8 mouse cellular contexts compared by ENCODE assay signal in genomic region chr2:25240723-25241437, GRCm38 (mm10). TPM values are rescaled to one million over a fixed set of nuclear protein-coding genes. Genes with fewer than 3 reads are reported as not detected.
A peak's percentile ranks its signal among the peaks of the same experiment; 100 is the strongest.
DNase-seq lines count a peak whose midpoint lies in the region; ATAC-seq and TF ChIP-seq lines count a peak whose summit lies in the region.

No protein-coding gene starts in this region.

- H3K27ac ChIP-seq in cerebellum, adult 2 months (ENCODE audit: insufficient read depth, low read length): peak overlapping the region; percentile 80; the same call in 1 of the 2 replicates
- peak overlapping the region; percentile 87 for H3K27ac ChIP-seq in hindbrain, embryonic 10.5 days
- H3K27ac ChIP-seq in lung, postnatal 0 days (ENCODE audit: low read length): peak overlapping the region; percentile 16; the same call in 1 of the 2 replicates

- peaks cover 36% of the 10 kb centered on the region for H3K4me1 ChIP-seq in cerebellum, adult 2 months (ENCODE audit: control insufficient read depth, insufficient read depth, low read length)
- H3K4me1 ChIP-seq in hindbrain, embryonic 10.5 days (replicated peaks): peaks cover 42% of the 10 kb centered on the region
- peaks cover 11% of the 10 kb centered on the region for H3K4me1 ChIP-seq in lung, postnatal 0 days (ENCODE audit: insufficient read depth, low read depth, low read length)

- TF ChIP-seq POLR2A in cerebellum, adult 2 months (IDR thresholded peaks at IDR 0.05; ENCODE audit: borderline replicate concordance, insufficient read depth, low read length): peak; percentile 44; the same call in 1 of the 2 replicates

- H3K4me2 ChIP-seq in lung, postnatal 0 days (replicated peaks; ENCODE audit: low read depth, low read length): peak overlapping the region; percentile 79

- H3K36me3 ChIP-seq in hindbrain, embryonic 10.5 days: peaks cover 20% of the 10 kb centered on the region
- H3K36me3 ChIP-seq in lung, postnatal 0 days (ENCODE audit: insufficient read depth, low read length): no peaks in the 10 kb centered on the region

- WGBS in cerebellum, adult 2 months: 1% methylated on average over 29 of the region's 29 CpGs
- WGBS in hindbrain, embryonic 10.5 days: 2% methylated on average over 29 of the region's 29 CpGs
- WGBS in lung, postnatal 0 days: 2% methylated on average over 29 of the region's 29 CpGs

- no peaks in the 10 kb centered on the region for H3K27me3 ChIP-seq in cerebellum, adult 2 months (ENCODE audit: control insufficient read depth, insufficient read depth, low read length)
- H3K27me3 ChIP-seq in hindbrain, embryonic 10.5 days (ENCODE audit: insufficient read depth, poor library complexity, severe bottlenecking): peaks cover 46% of the 10 kb centered on the region
- H3K27me3 ChIP-seq in lung, postnatal 0 days (replicated peaks; ENCODE audit: insufficient read depth, low read length): peaks cover 9% of the 10 kb centered on the region; the same call in 1 of the 2 replicates

- no peaks in the 10 kb centered on the region for H3K9me3 ChIP-seq in hindbrain, embryonic 10.5 days
- H3K9me3 ChIP-seq in lung, postnatal 0 days (ENCODE audit: low read length): no peaks in the 10 kb centered on the region

- DNase-seq in WW6 (ENCODE audit: low read depth, low spot score): peak; percentile 85
- DNase-seq in cerebellum, adult 2 months: peak; percentile 71 to 81
- DNase-seq in forelimb bud, embryonic 11.5 days (ENCODE audit: low read depth, low spot score): peak; percentile 75
- DNase-seq in hindbrain, embryonic 10.5 days (ENCODE audit: low spot score): peak; percentile 75
- peak; percentile 69 for DNase-seq in layer of hippocampus, adult 9-11 months
- DNase-seq in lung, postnatal 0 days (ENCODE audit: low spot score): peak; percentile 88
- peak; percentile 56 for DNase-seq in ovary, postnatal 14 days (ENCODE audit: low spot score)
- DNase-seq in urinary bladder, postnatal 4 days (ENCODE audit: low spot score in 2 of 2): peak; percentile 61 to 69

- no peak; the same call in 1 of the 2 replicates for TF ChIP-seq EP300 in lung, postnatal 0 days (IDR thresholded peaks at IDR 0.05)

- H3K9ac ChIP-seq in lung, postnatal 0 days (replicated peaks; ENCODE audit: low read depth): no peak overlapping the region

- peak overlapping the region; percentile 77 for H3K4me3 ChIP-seq in cerebellum, adult 2 months (replicated peaks; ENCODE audit: insufficient read depth, low read depth, low read length)
- peak overlapping the region; percentile 73 for H3K4me3 ChIP-seq in hindbrain, embryonic 10.5 days
- H3K4me3 ChIP-seq in lung, postnatal 0 days (ENCODE audit: low read depth, low read length): peak overlapping the region; percentile 44

- TF ChIP-seq CTCF in cerebellum, adult 2 months (IDR thresholded peaks at IDR 0.05; ENCODE audit: borderline replicate concordance, insufficient read depth, low read depth, low read length): no peak
- TF ChIP-seq CTCF in lung, postnatal 0 days (IDR thresholded peaks at IDR 0.05): no peak; the same call in 1 of the 2 replicates

- ATAC-seq in lung, postnatal 0 days: peak; percentile 85

RNA-seq across cellular contexts. Expression of gene Rnf208, which starts 1.2 kb away (rescaled TPM):
- 423 and 427 TPM in 2 replicates for polyA plus RNA-seq in cerebellum, adult 2 months (2012; rRNA removed)
- polyA plus RNA-seq in hindbrain, embryonic 10.5 days (2016; fragmentation: Nextera tagmentation; extraction: Ambion mirVana): 25.5 and 43.5 TPM in 2 replicates
- 3.4 TPM in 2 replicates for polyA plus RNA-seq in lung, postnatal 0 days (2015; fragmentation: Nextera tagmentation; extraction: Ambion mirVana)

RNA-seq across cellular contexts. Expression of gene Cysrt1, which starts 1.4 kb away (rescaled TPM):
- polyA plus RNA-seq in cerebellum, adult 2 months (2012; rRNA removed): 0.76 and 0.80 TPM in 2 replicates
- not detected in 2 replicates for polyA plus RNA-seq in hindbrain, embryonic 10.5 days (2016; fragmentation: Nextera tagmentation; extraction: Ambion mirVana)
- 0.69 and 0.85 TPM in 2 replicates for polyA plus RNA-seq in lung, postnatal 0 days (2015; fragmentation: Nextera tagmentation; extraction: Ambion mirVana)

RNA-seq across cellular contexts. Expression of gene Rnf224, which starts 4.3 kb away (rescaled TPM):
- not detected in 2 replicates for polyA plus RNA-seq in cerebellum, adult 2 months (2012; rRNA removed)
- not detected in 2 replicates for polyA plus RNA-seq in hindbrain, embryonic 10.5 days (2016; fragmentation: Nextera tagmentation; extraction: Ambion mirVana)
- polyA plus RNA-seq in lung, postnatal 0 days (2015; fragmentation: Nextera tagmentation; extraction: Ambion mirVana): 0.10 TPM in 1 of 2 replicates, not detected in the other

RNA-seq across cellular contexts. Expression of gene AL732309.1, which starts 5.8 kb away (rescaled TPM):
- 12.5 and 14.1 TPM in 2 replicates for polyA plus RNA-seq in cerebellum, adult 2 months (2012; rRNA removed)
- 5.7 and 6.2 TPM in 2 replicates for polyA plus RNA-seq in hindbrain, embryonic 10.5 days (2016; fragmentation: Nextera tagmentation; extraction: Ambion mirVana)
- 4.1 and 4.3 TPM in 2 replicates for polyA plus RNA-seq in lung, postnatal 0 days (2015; fragmentation: Nextera tagmentation; extraction: Ambion mirVana)

RNA-seq across cellular contexts. Expression of gene Slc34a3, which starts 6.7 kb away (rescaled TPM):
- polyA plus RNA-seq in cerebellum, adult 2 months (2012; rRNA removed): 0.73 and 0.92 TPM in 2 replicates
- polyA plus RNA-seq in hindbrain, embryonic 10.5 days (2016; fragmentation: Nextera tagmentation; extraction: Ambion mirVana): not detected in 2 replicates
- polyA plus RNA-seq in lung, postnatal 0 days (2015; fragmentation: Nextera tagmentation; extraction: Ambion mirVana): not detected in 2 replicates

Comparison
In these comparisons a context has a peak if more than half of its experiments do, and no peak if none do; other contexts are left out.
1. Peak in every context shown above with its lines: DNase-seq, ATAC-seq, H3K4me3 ChIP-seq and H3K27ac ChIP-seq.
2. H3K27ac ChIP-seq: peak in every context shown above with its lines; median percentile 87 in hindbrain, embryonic 10.5 days; 80 in cerebellum, adult 2 months; 16 in lung, postnatal 0 days.